Mouse (Mus musculus) neutrophil, adult 65 days (primary cell): ENCODE data around the gene Kcna6. TPM values are rescaled to one million over a fixed set of nuclear protein-coding genes. Genes with fewer than 3 reads are reported as not detected.

Source experiments
- total RNA-seq: library from RNA; stranded (reverse); gene quantifications from 2 replicates; pipeline ENCODE4 v1.2.4, GENCODE M21; 2023

Kcna6 gene
- total RNA-seq, result not detected in 2 replicates

GRCm38 (mm10) chr6:126740211-126741142 is at the start of gene Kcna6:
Gene Kcna6 (minus strand): TSS chr6:126740674.

Other genes with a start within 250 kb of the Kcna6 start
- not detected in 2 replicates for gene Kcna5, start 205.3 kb downstream of the Kcna6 start, total RNA-seq
- not detected in 2 replicates for gene Kcna1, start 94.3 kb downstream of the Kcna6 start, total RNA-seq
- gene Ndufa9, start 108.5 kb upstream of the Kcna6 start, total RNA-seq, result 31.5 and 39.6 TPM in 2 replicates
- not detected in 2 replicates for gene Akap3, start 112.4 kb upstream of the Kcna6 start, total RNA-seq
- gene Dyrk4, start 181.2 kb upstream of the Kcna6 start, total RNA-seq, result not detected in 2 replicates
- gene Rad51ap1, start 198.9 kb upstream of the Kcna6 start, total RNA-seq, result 11.9 and 14.3 TPM in 2 replicates
- gene D6Wsu163e, start 199.3 kb upstream of the Kcna6 start, total RNA-seq, result 19.3 and 21.1 TPM in 2 replicates